Mouse (Mus musculus) neutrophil, adult 5-6 weeks (primary cell): Measurements from ENCODE around the gene Ppp2r3c. TPM values are rescaled to one million over a fixed set of nuclear protein-coding genes. Genes with fewer than 3 reads are reported as not detected.
A peak's percentile ranks its signal among the peaks of the same experiment; 100 is the strongest.
"Not testable (repeated sequence)": the region's sequence is repeated elsewhere in the genome, so short reads cannot be mapped to it uniquely, and the experiment has no call there.

Experiments
- ATAC-seq: fragments of 151-379, 151-347 bp; 2 replicates; pipeline ENCODE4 v1.8.0; 2017; ENCODE audit warnings: mild to moderate bottlenecking, moderate TSS enrichment; ENCODE audit not compliant: insufficient number of reproducible peaks, poor library complexity, low FRiP score, severe bottlenecking; ENCODE audit errors: extremely low read depth
- total RNA-seq: library from RNA; stranded (forward); fragments of 200-1000 nt; gene quantifications from 2 replicates; pipeline ENCODE4 v1.2.3, GENCODE M21; 2017

The Ppp2r3c gene
- total RNA-seq = 24.4 and 25.4 TPM in 2 replicates

DNA sequence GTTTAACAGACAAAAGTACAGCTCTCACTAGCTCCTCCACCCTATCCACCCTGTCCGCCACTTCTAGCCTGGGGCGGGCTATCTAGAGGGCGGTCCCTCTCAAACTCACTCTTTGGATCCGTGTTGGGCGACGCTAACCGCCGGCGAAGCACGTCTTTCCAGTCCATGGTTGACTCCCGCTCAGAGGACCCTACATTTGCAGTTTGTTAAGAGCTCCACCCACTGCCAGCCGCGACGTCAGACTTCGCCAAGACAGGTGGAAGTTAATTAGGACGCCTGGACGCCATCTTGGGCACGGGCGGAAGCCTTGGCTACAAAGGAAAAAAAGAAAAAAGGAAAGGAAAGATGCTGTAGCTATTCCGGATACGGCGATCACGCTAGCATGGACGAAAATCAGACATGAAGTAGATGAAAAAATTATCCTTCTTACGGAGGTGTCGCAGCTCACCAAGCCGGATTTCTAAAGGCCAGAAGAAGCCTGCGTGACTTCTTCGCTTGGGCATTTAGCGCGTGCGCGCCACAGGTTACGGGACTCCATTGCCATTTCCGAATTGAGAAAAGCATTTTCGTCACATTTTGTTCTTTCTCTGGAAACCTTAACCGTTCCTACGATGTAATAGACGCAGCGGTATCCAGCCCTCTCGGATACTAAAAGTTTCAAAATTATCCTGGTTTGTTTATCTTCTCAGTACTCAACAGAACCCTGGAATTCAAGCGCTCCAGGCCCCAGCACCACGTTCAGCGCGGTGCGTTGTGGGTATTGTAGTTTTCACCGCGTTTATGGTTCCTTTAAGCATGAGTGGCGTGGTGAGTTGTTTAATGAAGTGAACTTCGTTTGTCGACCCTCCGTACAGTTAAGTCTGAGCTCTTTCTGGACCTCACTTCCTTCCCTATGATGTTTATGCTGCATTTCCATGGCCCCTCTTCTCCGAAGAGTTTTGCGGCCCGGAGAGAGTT lies at the start of gene Ppp2r3c:
Gene Ppp2r3c (minus strand): TSS at position 514 of the 957 bp plus-strand sequence.
- peak; percentile 87 for ATAC-seq

DNA sequence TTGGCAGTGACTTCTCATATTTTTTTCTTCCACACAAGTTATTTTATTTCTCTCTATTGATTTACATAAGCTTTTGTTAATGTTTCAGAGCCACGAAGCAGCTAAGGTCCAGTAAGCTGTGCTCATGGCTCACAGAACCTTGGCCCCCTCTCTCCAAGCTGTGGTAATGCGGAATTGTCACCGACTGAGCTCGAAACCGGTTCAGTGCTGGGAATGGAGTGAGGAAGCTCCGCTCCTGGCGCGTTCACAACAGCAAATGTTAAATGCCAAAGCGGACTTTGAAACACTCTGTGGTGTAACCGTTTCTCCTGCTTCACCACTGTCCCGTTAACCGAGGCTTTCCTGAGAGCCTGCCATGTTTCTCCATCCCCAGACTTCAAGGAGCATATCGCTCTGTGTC lies 41.8 kb upstream of the Ppp2r3c start:
- ATAC-seq = no peak

DNA sequence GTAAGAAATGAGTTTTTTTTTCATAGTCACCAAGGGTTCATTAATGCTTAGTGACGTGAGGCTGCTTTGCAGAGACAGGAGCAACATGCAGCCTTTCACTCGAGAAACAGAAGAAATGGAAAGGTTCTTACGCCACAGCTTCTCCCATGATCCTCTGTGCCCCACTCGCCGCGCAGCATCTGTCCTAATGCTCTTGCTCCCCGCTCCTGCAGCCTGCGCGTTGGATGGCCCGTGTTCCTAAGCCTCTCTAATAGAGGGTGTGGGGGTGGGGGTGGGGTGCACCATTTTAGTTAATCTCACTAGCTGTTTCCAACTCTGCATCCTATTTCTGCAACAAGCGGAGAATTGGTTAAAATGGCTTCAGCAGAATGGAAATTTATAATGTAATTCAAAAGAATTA lies 41.2 kb upstream of the Ppp2r3c start:
- no peak for ATAC-seq

DNA sequence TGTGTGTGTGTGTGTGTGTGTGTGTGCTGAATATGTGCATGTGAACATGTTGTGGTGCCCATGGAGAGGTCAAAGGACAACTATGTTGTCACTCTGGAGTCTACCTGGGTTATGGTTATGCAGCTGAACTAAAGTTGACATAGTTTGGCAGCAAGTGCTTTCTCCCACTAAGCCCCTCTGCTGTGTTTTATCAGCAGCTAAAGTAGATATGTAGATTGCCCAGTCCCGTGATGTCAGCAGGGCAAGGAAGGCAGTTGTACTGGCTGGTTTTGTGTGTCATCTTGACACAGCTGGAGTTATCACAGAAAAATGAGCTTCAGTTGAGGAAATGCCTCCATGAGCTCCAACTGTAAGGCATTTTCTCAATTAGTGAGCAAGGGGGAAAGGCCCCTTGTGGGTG lies 40.2 kb upstream of the Ppp2r3c start:
- not testable (repeated sequence) for ATAC-seq

DNA sequence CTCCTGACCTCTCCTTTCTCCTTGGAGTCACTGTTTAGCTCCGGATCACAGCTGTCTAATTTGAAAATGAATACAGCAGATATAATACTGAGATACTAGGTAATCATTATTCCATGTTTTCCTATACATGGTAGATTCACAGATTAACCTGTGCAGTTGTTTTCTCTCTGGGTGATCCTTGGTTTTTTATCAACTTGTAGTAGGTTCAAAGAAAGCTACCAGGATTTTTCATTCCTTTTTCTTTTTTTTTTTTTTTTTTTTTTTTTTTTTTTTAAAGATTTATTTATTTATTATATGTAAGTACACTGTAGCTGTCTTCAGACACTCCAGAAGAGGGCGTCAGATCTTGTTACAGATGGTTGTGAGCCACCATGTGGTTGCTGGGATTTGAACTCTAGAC lies 35.7 kb upstream of the Ppp2r3c start:
- not testable (repeated sequence) for ATAC-seq

DNA sequence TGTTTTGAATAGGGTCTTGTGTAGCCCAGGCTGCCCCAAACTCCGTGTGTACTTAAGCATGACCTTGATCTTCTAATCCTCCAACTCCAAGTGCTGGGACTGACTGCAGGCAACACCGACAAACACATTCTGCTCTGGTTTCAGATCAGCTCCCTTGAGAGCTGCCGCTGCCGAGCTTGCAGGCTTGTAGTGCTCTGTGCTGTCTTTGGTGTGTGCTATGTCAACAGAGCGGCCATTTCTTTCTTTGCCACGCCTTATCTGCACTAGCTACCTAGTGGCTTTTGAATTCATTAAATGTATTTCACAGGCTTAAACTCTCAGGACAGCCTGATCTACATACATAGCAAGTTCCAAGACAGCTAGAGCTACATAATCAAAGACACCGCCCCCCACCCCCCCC lies 30.9 kb upstream of the Ppp2r3c start:
- no peak for ATAC-seq

DNA sequence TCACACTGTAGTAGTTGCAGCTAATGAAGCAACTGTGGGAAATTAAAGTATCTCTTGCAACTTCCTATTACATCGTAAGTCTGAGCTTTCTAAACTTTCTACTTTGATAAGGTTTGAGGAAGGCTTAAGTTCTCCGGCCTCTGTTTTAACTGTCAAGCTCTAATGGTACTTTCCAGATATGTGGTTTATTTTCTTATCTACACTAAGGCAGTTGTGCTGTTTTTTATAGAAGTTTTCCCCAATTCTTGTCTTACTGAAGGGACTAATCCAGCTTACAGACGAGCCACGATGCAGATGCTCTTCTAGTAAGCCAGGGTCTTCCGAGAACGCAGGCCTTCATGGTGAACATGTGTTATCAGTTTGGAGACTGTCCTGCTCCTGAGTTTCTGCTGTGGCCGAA lies 26.6 kb upstream of the Ppp2r3c start:
- no peak for ATAC-seq

DNA sequence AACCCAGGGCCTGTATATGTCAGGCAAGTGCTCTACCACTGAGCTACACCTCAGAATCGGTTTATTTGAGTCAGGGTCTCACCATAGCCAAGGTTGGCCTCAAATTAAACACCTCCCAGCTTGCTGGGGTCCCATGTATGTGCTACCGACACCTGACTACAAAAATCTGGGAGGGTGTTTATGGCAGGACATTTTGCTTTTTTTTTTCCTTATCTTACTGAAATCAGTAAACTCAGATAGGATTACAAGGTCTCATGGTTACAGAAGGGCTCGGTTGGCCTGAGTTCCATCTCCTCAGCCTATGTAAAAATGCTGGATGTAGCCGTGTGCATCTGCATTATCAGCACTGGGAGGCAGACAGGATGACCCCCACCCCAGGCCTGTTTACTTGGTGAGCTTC lies 26.0 kb upstream of the Ppp2r3c start:
- ATAC-seq = no peak

DNA sequence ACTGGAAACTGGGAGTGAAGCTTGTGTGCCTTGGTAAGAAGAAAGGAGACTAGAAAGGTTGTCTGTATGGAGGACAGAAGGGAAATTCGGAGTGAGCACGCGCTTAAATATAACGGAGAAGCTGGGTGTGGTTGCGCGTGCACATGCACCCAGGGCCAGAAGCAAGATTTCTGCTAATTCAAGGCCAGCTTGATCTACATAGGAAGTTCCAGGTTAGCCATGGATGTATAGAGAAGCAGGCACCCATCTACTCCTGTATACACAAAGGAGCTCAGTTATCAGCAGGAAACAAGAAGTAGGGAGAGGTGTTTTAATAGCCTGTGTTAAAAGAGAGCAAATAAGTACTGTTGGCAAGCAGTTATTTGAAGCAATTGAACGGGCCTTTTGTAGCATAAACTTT lies 22.9 kb upstream of the Ppp2r3c start:
- no peak for ATAC-seq

DNA sequence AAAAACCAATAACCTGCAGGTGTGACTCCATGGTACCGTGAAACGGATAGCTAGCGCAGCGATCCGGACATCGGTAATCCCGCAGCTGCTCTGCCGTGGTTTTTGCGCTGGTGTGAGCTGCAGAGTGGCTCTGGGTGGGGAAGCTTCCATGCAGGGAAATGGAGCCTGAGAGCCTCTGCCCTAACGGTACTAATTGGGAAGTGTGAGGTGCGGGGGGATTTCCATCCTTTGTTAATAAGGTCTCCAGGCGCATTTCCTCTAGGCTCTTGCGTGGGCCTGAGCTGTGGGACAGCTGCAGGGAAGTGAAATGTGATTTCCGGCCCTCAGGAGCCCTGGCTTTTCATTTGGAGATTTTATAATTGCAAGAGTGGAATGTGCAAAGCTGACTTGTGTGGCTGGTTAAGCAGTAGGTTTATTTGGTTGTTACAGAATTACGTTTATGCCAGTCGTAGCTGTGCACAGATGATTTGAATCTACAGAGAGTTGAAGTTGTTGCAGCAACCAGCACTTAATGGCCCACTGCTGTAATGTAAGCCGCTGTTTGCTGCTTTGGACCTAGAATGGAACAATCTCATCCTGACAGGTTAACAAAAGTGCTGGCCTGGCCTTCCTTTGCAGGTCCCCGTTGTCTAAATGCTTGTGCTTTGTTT lies 19.0 kb upstream of the Ppp2r3c start:
- ATAC-seq = no peak

DNA sequence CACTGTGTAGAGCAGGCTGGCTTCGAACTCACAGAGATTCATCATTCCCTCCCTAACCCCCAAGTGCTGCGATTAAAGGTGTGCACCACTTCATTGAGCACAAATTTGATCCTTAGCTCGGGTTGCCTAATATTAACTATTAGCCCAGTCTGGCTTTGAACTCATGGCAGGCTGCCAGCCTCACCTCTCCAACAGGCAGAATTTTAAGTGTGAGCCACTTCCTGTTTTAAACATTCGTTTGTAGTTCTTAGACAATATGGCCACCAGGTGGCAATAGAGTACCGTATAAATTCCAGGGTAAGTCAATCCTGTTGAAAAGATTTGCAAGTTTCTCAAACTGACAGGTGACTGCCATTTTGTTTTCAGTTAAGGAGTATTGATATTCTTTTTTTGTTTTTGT lies 12.4 kb upstream of the Ppp2r3c start:
- ATAC-seq = peak; percentile 89

DNA sequence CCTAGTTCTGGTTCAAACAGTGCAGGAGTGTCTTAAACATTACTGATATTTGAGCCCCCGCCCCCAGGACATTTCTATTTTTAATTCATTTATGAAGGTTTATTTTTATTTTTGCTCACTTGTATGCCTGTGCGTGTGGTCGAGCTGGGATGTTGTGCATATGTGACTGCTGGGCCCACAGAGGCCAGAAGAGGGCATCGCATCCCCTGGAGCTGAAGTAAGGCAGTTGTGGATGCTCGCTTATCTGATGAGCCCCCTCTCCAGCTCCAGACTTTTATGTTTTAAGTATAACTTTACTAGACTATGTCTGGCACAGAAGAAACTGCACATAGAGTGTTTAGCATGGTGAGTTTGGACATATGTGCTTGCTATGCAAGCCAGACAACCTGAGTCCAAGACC lies 11.1 kb upstream of the Ppp2r3c start:
- ATAC-seq = no peak

DNA sequence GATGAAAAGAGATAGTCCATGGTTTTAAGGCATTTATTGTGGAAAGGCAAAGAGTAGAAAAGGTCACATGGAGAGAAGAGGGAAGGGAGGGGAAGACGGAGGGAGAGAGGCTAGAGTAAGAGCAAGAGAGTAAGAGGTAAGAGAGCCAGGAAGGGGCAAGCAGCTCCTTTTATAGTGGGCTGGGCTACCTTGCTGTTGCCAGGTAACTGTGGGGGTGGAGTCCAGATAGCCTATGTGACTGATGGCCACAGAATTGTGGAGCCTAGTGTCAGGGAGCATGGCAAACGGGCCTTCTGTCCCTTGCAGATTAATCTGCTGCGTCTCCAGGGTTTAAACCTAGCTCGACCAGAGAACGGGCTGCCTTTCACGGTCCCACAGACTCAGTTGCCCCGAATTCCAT lies 9.0 kb upstream of the Ppp2r3c start:
- ATAC-seq = no peak

DNA sequence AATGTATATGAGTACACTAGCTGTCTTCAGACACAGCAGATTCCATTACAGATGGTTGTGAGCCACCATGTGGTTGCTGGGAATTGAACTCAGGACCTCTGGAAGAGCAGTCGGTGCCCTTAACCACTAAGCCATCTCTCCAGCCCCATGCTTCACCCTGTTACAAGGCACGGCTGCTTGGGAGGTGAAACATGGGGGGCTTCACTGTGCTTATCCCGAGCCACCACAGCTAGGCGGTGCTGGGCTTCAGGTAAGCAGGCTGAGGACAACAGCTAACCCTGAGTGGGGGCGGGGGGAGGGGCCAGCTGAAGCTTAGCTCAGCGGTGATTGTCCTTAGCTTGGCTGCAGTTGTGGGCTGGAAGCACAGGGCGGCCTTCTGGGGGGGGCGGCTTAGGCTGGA lies 6.7 kb upstream of the Ppp2r3c start:
- no peak for ATAC-seq

DNA sequence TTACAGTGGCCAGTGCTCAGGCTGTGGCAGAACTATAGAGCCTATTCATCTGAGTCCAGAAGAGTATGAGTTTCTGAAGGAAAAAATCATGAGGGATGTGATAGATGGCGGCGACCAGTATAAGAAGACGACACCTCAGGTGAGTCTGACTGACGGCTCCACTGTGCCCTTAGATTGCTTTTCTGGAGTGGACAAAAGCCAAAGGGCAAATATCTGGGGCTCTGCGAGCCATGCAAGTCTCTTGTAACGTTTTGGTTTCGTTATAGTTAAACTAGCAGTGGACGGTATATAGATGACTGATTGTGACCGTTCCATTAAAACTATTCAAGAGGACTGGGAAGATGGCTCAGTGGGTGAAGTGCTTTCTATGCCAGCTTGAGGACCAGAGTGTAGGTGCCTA lies 5.9 kb upstream of the Ppp2r3c start:
- no peak for ATAC-seq

DNA sequence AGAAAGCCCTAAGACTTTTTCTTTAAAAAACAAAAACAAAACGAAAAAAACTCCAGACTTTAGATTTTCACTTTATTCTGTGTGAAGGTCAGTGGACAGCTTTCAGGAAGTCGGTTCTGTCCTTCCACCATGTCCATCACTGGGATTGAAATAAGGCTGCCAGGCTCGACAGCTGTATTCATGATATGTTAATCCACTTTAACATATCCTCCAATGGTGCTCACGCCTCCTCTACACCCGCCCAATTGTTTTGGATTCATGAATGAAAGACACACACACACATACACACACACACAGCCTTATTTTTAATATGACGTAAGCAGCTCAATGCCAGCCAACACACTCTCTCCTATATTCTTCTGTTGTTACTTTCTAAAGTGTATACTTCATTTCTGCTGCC lies 4.8 kb upstream of the Ppp2r3c start:
- no peak for ATAC-seq

DNA sequence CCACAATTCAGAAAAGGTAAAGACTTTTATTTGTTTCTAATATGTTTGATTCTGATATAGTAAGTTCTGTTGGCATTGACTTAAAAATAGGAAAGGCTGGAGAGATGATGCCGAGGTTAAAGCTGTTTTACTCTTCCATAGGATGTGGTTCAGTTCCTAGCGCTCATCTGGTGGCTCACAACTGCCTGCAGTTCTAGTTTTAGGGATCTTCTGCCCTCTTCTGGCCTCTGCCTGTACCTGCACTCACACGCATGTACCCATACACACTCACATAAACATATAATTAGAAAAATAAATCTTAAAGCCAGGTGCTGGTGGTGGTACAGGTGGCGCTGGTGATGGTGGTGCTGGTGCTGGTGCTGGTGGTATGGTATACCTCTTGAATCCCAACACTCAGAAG lies 3.6 kb upstream of the Ppp2r3c start:
- ATAC-seq = no peak

DNA sequence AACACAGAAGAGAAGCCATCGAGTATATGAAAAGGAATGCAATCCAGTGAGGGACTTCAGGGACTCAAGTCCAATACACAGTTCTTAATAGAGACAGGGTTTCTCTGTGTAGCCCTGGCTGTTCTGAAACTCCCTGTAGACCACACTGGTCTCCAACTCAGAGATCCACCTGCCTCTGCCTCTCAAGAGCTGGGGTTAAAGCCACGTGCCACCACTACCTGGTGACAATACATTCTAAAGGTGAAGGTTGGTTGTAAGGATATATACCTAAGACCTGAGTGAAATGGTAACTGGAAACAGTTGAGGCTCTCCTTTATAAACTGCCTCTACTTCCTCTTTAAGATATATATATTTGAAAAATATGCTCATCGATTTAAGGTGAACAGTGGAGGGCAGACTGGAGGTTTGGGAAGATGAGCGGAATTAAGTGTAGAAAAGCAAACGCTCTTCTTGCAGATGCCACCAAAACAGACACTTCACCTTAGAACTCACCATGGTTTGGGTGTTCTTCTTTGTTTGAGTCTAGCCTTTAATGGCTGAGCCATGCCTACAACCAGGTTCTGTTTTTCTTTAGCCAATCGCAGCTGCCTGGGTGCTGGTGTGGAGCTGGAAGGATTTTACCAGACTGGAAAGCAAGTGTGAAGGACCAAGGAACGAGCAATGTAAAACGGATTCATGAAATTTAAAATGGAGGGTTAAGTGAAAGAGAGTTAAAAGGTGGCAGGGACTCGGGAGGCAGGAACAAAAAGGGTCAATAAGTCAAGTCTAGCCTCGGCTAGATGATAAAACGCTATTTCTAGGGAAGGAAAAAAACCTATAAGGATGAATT lies 1.1 kb downstream of the Ppp2r3c start:
- ATAC-seq = no peak

DNA sequence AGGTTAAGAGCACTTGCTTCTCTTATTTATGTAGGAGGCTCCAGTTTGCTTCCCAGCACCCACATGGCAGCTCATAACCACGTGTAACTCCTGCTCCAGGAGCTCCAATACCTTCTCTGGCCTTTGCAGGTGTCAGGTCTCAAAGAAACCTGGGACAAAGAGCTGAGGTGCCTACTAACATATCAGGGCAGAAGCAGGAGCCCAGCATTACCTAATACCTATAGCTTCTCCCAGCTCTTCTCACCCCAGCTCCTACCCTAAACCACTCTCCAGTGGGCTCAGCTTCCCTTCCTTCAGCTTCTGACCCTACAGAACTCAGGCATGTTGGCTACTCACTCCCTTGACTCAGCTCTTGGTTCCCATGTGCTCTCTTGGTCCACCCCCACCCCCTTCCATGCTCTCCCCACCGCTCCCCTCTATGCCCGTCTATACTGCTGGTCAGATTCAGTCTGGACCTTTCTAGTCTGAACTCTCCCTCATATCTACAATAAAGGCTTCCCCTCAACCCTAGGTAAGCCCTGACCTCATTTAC lies 1.9 kb downstream of the Ppp2r3c start:
- no peak for ATAC-seq
